Mouse (Mus musculus) heart, adult 8-10 months (tissue): ENCODE results near the gene Vwce. TPM values are rescaled to one million over a fixed set of nuclear protein-coding genes. Genes with fewer than 3 reads are reported as not detected.

Experiments
- DNase-seq: peaks from one replicate; pipeline ENCODE4 v3.0.0; 2022; ENCODE audit warnings: low spot score
- total RNA-seq, 4 experiments: library from RNA; stranded (reverse); gene quantifications; 2 replicates each; pipeline ENCODE4 v1.2.4; 2022

Vwce gene
- total RNA-seq, 4 experiments from 2014 or later = not detected

DNA sequence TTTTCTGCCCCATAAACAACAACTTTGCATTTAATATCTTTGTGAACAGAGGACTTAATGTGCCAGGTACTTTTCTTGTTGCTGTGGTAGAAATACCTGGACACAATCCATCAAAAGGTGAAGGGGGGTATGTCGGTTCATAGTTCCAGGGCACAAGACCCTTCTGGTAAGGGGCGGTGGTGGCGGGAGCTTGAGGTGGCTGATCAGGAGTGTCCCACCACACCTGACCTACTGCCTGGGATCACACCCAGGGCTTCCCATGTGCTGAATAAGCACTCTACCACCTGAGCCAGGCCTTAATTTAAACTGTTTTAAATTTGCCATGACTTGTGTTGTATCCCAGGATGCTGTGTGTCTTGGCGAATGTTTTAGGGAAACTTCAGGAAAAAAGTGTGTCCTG, 57.1 kb downstream of the Vwce start:
- no peak for DNase-seq

DNA sequence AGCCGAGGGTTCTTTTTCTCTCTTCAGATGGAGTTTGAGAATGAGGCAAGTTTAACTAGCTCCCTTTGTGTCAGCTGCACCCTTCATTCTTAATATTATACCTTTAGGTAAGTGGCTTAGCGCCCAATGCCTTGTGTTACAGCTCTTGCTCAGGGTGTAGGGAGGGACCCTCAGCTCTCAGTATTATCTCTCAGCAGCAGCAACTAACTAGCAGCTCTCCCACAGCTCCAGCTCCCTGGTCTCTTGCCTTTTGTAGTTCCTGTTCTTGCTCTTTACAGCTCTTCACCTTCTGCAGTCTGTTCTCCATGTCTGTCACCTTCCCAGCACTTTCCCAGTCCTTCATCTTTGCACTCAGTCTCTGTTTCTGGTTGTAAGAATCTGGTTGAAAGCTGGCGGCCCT, 57.6 kb downstream of the Vwce start:
- DNase-seq = no peak

DNA sequence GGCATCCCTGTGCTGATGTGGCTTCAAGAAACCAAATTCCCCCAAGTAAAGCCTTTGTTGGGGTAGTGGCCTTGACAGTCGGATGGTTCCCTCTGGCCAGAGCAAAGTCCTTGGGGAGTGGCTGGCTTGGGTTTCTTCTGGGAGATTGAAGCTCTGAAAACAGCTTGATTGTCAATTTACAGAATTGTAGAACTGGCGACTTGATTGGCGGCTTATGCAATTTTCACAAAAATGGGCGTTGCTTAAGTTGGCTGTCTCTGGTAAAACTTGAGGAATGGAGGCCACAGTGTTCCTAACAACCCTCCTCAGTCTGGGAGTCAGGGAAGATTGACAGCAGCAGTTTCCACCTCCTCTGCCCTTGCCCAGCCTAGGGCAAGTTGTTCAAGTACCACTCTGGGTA, 58.3 kb downstream of the Vwce start:
- no peak for DNase-seq

DNA sequence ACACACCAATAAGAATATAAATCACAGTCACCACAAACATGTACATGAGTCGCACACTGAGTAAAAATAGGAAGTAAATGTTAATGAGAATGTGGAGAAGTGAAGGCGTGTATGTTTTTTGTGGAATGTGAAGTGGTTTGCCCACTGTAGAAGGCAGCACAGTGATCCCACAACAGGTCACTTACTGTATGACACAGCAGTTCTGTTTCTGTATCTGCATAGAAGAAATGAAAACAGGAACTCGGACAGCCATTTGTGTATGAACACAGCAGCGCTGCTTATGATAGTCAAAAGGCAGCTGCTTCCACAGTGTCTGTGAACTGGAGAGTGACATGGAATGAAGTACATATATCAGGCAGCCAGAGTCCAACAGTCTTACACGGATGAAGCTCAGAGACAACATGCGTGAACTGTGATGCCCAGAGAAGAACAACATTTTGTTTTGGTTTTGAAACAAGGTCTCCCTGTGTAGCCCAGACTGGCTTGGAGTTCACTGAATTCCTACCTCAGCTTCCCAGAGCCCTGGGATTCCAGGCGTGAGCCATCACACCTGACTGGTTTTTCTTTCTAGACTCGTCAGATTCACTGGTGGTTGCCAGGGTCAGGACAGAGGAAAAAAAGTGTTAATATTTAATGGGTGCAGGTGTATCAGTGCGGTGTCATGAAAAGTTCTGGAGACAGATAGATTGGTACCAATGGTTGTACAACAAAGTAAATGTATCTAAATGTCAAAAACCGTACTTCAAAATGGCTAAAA, 60.1 kb downstream of the Vwce start:
- DNase-seq = no peak

DNA sequence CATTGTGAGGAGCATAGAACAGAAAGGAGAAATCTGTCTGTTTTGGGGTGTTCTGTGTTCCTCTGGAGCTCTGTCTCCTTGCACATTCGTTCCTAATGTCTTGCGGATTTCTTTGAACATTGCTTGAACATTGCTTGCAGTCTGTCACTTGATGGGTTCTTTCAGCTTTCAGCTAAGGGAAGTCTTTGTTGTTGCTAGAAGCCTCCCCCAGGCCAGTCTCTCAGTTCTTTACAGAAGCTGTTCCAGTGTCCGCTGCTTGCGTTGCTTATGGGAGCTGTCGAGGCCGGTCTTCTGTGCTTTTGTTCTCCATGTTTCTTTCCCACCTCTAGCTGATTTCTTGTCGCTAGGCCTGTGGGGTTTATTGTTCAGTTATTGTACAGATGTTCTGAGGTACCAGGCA, 61.8 kb downstream of the Vwce start:
- DNase-seq = no peak

DNA sequence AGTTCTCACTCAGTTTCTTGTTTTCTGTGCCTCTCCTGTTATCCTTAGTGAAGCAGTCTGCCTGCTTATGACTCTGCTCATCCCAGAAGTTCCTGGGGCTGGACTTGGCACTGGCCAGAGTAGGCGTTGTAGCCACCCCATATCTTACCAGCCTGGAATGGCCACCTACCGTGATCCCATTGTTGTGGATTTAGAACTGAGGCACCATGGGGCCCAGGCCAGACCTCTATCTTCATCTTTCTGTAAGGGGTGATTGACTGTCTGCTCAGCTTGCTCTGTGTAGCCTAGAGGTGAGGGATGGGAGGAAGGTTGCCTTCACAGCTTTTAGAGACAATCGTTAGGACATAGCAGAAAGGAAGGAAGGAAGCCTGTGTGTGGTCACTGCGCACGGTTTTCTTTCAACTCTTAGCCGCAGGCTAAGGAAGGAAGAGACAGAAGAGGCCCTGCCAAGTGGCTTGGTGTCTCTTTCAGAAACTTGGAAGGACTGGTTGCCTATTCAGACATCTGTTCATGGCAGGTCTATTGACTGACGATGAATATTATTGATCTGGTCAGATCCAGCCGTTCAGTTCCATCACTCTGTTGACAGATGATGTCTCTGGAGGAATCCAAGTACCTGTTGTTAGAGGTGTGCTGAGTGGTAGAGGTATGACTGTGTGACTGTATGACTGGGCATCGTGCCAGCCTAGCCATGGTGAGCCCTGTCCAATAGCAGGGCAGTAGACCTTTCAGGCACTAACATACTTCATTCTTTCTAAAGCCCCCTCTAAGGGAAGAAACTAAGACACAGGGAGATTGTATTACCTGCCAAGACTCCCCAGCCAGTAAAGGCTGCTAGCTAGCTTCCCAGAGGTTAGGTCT, 64.3 kb downstream of the Vwce start:
- no peak for DNase-seq

DNA sequence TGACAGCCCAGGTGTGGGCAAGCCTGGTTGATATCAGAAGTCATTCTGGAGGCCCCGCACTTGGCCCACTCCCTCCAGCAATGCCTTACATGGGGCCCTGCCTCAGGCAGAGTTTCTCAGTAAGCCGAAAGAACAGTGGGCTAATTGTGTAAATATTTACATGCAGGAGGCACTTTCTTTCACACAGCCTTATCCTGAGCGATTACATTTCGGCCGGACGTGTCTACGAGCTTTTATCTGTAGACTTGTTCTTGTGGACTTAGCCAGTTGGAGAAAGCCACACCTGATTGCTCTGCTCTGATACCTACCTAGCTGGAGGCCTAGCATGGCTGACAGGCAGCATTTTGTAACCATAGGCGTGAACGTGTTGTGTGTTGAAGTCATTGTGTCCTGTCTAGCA, 65.8 kb downstream of the Vwce start:
- DNase-seq = no peak

DNA sequence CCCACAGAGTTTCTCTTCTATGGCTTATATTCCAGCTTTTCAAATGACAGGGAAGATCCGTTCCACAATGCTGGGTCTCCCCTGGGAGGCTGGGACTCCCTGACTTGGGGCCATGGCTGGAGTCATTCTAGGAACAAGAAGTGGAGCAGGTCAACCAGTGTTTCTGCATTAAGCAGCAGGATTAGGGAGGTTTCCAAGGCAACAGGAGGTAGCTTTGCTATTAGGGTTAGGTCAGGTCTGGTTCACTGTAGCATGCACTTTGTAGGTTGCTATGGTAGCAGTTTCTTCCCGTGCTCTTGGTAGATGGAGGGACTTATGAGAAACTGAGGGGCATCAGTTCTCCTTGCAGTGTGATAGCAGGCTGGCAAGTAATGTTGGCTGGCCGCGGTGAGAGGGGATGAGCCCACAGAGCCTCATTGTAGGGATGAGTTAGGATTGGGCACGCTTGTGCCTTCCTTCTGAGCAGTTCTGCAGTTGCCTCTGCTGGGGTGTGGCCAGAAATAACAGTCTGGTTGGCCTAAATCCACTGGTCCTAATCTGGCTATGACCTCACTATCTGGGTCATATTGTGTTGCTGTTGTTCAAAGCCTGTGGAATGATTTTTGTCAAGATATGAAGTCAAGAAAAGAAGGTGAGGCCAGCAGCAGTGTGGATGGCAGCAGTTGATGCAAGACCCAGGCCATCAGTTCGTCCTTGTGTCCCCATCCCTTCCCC, 67.2 kb downstream of the Vwce start:
- no peak for DNase-seq

DNA sequence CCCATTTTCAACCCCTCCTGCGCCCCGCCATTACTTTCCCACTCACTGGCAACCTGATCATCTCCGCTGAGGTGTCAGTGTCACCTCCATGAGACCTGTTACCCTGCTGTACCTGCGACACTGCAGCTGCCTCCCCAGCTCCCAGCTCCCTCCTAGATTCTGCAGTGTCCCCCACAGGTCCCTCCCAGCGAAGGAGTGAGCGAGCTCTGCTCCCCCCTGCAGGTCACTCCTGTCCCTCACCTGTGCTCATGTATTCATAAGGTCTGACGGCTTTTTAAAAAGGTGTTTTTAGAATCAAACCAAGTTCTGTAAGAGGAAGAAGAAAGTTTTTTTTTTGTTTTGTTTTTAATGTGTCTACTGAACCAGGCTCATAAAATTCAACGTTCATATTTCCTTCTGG, 68.1 kb downstream of the Vwce start:
- DNase-seq = no peak

DNA sequence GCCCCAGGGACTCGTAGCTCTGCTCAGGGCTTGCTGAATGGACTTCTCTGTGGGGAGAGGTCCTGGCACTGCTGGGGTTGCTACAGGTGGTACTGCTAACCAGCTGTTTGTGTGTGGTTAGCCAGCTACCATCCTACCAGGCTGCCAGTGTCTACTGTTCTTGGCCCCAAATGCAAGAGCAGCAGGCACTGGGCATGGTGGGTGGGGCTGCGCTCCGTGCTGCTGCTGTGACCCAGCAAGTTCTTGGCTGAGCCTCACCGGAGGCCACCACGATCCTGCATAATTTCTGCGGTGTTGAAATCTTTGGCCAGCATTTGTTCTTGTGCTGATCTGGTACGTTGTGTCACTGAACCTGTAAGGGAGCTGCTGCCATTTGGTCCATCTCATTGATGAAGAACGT, 69.5 kb downstream of the Vwce start:
- no peak for DNase-seq

DNA sequence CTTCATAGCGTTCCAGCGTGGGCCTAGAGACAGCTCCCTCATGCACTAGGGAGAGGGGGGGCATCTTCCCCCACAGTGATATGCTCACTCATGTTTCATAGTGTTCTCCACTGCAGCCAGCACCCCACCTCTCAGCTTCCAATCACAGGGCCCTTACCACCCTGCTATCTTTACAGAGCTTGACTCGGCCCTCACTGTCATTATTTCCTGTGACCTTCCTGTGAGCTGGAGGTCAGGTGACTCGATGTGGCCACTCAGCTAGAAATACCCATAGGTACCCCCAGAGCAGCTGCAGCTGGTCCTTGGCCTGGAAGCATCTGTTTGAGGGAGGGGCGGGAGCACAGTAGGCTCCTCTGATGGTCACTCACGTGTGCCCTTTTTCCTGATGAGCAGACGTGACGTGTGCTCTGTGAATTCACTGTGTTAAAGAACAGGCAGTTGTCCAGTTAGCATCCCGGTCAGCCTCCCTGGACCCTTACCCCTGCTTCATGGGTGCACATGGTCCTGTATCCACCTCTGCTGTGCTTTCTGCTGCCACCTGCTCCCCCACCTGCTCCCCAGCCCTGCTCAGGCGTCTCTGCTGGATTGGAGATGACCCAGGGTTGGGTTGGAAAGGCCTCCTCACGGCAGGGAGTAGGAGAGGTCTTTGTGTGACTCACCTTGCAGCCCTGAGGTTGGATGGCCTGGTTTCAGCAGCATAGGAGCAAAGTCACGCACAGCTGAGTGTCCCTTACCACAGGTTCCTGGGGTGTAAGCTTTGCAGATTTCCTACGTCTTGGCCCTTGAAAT, 73.3 kb downstream of the Vwce start:
- DNase-seq = no peak

DNA sequence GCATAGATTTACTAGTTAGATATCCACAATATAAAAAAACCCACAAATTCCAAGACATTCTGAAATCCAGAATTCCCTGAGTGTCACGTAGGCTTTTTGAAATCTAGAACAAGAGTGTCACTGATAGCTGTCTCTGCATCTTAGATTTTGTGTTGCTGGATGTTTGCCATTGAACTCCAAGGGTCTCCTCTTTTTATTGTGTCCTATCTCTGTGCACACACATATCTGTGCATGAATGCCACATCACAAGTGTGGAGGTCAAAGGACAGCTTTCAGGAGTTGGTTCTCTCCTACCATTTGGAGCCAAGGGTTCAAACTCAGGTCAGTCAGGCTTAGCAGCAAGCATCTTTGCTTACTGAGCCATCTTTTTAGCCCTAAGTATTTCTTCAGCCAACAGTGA, 73.9 kb downstream of the Vwce start:
- DNase-seq = no peak

DNA sequence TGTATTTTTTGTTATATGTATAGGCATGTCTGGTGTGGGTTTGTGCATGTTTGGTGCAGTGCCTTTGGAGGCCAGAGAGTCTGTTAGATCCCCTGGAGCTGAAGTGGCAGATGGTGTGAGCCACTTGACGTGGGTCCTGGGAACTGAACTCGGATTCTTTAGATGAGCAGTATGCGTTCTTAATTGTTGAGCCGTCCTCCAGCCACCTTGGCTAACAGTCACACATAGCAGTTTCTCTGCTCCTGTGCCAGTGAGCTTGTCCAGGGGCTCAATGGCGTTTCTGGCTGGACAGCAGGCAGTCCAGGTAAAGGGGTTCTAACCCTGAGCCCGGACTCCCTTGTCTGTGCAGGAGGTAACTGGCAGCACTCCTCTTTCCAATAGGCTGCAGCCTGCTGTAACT, 74.9 kb downstream of the Vwce start:
- DNase-seq = no peak

DNA sequence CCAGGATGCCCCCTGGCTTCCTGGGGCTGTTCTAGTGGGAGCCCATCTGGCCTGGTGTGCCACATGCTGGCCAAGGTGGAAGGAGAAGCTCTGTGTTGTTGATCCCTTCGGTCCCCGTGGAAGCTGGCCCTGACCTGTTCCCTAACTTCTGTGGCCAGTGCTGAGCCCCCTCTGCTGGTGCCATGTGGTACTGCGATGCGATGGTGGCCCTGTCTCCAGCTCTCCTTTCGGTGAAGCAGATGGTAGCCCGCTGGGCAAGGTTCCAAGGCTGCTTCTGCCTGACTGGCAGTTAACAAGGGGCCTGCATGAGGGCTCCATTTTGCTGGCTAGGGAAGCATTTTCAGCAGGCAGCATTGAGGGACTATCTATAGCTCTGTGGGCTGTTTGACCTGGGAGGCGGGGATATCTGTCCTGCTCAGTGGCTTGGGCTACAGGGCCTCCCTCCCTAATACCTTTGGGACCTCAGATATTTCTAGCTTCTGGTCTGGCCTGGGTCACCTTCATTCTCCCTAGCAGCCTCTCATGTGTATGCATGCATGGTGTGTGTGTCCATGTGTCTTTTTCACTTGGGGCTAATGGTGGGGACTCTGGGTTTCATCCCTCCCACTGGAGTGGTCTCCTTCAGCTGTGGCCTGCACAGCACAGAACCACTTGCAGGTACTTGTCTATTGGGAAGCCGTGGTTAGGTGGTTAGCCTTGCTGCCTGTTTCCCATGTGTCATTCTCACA, 75.5 kb downstream of the Vwce start:
- peak; percentile 92 for DNase-seq

DNA sequence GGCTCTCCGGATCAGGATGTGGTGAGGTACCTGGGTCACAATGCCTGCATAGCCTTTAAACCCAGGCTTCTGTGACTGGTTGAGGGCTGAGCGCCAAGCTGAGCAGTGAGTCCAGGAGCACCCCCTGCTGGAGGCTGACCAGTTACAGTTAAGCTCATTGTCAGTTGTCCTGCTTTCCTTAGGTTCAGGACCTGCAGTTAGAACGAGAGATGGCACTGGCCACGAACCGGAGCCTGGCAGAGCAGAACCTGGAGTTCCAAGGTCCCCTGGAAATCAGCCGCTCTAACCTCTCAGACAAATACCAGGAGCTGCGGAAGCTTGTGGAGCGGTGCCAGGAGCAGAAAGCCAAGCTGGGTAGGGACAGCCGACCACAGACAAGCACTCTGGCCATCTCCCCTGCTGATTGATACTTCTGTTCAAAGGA, 76.1 kb downstream of the Vwce start:
- peak; percentile 53 for DNase-seq

DNA sequence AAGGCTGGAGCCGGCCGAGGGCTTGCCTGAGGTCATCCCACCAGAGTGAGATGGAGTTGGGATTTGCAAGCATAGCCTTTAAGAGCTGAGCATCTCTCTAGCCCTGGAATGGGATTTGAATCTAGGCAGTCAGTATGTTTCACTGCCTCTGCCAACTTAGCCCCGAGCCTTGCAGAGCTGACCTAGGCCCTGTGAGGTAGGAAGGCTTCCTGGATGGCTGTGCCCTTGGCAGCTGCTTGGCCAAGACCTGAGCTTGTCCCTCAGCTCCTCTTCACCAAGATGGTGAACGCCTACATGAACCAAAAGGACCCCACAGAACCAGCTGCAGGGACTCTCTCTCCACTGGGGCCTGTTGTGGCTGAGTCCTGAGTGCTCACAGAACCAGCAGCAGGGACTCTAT, 76.7 kb downstream of the Vwce start:
- DNase-seq = no peak

DNA sequence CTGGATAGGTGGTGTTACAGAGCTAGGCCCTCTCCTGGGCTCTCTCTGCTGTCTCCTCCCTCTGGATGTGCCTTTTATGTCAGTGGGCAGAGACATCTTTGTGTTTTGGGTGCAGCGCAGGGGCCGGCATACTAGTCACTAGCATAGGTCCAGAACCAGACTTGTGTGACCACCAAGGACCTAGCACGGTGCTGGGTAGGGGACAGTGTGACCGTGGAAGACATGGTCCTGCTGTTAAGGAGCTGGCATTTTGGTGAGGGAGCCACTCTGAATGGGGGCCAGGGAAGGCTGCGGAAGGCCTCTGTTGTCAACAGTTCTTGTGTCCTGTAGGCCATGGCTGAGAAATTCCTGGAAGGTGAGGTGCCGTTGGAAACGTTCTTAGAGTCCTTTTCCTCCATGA, 78.2 kb downstream of the Vwce start:
- no peak for DNase-seq

DNA sequence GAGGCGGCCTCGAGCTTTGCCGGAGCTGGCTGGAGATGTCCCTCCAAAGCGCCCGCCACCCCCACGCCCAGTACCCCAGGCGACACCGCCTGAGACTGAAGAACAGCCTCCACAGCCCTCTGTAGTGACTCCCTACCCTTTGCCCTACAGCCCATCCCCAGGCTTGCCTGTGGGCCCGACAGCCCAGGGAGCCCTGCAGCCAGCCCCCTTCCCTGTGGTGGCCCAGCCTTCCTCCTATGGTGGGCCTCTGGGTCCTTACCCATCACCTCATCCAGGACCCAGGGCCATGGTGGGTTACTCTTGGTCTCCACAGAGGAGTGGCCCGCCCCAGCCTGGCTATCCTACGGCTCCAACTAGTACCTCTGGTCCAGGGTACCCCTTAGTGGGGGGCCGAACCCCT, 78.6 kb downstream of the Vwce start:
- no peak for DNase-seq

DNA sequence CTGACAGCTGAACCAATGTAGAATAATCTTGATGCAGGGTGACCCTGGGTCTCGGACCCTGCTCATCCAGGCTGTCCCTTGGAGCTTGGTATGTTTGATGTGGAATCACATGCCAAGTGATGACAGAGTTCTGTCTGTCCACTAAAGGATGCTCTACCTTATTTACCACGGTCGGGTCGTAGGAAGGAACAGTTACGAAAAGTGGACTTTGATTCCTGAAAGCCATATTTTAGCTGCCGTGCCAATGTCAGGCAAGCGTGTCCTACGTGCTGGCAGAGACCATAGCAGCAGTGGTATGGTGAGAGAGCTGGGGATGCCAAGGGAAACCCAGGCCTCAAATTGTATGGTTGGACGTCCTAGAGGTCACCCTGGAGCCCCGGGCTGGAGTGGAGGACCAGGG, 79.5 kb downstream of the Vwce start:
- DNase-seq = no peak

DNA sequence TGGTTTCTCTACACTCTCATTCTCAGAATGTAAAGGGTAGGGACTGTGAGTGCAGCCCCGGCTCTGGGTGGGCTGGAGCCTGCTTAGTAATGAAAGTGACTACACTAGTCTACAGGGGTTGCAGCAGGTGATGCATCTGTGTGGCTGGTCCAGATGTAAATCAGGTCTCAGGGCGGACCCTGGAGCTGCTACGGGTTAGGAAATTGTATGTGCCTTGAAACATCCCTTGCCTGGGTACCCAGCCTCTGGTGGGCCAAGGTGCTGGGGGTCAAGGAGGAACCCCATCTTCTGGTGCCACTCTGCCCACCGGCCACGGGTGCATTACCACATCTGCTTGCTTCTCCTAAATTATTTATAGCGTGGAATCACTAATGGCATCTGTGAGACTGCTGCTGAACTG, 80.2 kb downstream of the Vwce start:
- no peak for DNase-seq
